Mouse (Mus musculus) layer of hippocampus, adult 9-10 months (tissue): ENCODE measurements around the gene Foxp3.

Experiments
- DNase-seq: peaks from one replicate; pipeline ENCODE4 v3.0.0; 2022; ENCODE audit warnings: low spot score

Foxp3 gene

GRCm38 (mm10) chrX:7617889-7618551 lies 44.6 kb downstream of the Foxp3 start:
- no peak for DNase-seq

- DNase-seq = no peak
Measured at GRCm38 (mm10) chrX:7632560-7632959, 59.1 kb downstream of the Foxp3 start.

DNA sequence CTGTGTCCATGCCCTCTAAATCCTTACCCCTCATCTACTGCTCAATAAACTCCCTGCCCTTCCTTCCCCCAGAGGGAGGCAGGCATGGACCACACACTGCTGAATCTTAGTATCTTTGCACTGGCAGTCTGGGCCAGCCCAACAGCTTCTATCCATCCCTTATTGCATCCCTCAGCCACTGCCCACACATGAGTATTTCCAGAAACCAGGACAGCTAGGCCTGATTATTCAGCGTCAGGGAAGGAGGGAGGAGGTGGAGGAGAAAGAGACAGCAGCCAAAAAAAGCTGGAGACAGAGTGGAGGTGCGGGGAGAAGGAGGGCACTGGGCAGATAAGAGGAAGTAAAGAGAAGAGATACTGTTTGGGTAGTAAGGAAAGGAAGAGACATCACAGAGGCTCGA lies 61.7 kb downstream of the Foxp3 start:
- no peak for DNase-seq

DNA sequence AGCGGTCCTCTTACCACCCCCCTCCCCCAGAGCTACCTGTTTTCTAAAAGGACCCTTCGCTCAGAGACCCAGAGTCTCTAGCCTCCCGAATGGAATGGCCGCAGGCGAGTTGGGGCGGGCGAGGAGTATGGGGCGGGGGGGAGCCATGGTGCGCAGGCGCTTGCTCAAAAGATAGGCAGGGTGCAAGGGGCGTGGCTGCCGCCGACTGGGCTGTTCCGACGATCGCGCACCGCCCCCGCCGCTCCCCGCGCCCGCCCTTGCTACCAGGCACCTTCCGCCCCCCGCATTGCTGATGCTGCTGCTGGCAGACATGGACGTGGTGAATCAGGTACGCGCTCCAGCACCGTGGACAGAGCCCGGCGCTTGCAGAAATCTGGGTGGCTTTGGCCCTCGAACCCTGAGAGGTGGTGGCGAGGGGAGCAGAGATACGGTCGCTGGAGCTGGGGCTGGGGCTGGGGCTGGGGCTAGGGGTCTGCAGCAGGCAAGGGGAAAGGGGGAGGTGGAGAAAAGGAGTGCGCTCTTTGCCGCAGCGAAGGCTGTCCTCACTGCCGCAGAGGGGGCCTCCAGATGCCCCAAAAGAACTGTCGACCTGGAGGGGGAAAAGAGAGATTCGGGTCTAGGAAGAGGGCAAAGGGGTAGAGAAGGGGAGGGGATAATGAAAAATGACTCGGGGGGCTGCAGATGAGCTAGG lies 65.1 kb downstream of the Foxp3 start, which contains the start of gene Syp:
Gene Syp, plus strand, starts transcription at position 71 of the 691 bp plus-strand sequence.
- peak; percentile 51 for DNase-seq

DNA sequence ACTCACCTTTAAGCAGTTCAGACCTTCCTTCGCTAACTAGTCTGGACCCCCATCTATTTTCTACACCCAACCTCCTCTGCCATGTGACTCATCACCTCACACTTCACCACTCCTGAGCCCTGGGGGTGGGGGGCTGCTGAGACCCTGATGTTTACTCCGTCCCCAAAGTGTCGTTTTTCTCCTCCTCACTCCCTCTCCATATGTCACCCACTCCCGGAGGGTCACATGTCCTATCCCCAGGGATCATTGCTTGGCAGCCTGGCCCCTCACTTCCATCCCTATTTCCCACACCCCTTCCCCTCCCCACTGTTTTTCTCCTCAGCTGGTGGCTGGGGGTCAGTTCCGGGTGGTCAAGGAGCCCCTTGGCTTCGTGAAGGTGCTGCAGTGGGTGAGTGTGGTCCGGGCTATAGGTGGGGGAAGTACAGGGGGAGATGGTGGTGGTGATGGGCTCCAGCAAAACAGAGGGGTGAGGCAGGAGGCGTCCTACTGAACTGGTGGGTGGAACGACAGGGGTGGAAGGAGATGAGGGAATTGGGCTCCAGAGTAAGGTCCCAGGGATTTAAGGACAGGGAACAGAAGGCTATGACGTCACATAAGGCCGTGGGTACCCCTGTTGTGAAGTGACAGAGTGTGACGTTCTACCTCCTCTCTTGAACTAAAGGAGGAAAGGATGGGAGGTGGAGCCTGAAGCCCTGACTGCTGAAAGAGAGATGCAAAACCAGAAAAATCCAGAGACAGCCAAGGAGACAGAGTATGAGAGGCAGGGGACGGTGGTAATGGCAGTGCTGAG lies 66.3 kb downstream of the Foxp3 start:
- no peak for DNase-seq

DNA sequence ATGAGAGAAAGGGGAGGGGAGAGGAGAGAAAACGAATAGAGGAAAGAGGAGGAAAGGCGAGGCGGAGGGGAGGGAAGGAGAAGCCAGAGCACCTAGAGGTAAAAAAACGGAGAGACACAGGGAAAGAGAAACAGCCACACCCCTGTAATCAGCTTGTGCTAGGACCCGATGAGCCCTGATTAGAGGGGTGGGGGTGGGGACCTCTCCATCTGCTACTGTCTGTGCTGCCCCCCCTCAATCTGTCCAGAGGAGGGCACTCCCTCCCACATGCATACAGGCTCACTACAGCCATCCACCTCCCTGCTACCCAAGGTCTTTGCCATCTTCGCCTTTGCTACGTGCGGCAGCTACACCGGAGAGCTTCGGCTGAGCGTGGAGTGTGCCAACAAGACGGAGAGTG lies 67.3 kb downstream of the Foxp3 start:
- DNase-seq = no peak
